Mouse (Mus musculus): ENCODE measurements at regions not wholly inside any gene's neighbourhood (a gene's known extent, or its start where the extent isn't known, plus 50 kb on each side); places are given as distances from the start of the nearest gene placed in this dataset.
A peak's percentile ranks its signal among the peaks of the same experiment; 100 is the strongest.

DNA sequence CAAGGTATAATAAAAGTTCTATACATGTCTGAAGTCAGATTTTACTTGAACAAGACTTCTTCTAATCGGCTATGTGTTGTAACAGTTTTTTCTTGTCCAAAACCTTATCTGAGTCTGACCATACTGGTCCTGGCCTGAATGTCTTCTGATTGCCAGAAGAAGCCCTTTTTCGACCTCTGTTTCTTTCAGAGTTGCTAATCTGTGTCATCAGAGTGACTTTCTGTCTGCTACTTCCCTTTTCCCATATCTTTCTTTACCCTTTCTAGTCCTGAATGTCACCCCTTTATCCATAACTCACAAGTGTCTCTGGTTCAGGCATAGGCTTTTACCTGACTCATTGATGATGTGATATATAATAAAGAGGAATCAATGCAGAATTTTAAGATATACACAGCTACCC, 936.5 kb upstream of the Nova1 start:
- no peak for DNase-seq

DNA sequence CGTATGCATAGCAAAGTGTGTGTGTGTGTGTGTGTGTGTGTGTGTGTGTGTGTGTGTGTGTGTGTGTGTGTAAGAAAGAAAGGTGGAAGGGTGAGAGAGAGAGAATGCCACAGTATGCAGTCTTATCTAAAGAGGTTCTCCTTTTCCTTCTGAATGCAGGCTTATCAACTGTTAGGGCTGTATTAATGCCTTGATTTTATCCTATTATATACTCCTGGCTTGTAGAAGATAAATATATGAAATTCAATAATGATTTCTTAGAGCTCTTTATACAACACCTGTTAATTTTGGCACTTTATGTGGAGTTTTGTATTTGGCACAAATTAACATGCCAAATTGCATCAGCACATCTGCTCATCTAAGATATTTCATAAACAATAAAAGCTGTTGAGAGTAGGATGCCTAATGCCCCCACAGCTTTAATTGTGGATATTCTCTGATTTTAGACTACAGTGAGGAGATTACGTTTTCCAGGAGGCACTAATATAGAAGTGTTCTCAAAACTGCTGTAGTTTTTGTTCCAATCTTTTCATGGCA, 923.1 kb upstream of the Nova1 start:
- peak; percentile 29 for DNase-seq

DNA sequence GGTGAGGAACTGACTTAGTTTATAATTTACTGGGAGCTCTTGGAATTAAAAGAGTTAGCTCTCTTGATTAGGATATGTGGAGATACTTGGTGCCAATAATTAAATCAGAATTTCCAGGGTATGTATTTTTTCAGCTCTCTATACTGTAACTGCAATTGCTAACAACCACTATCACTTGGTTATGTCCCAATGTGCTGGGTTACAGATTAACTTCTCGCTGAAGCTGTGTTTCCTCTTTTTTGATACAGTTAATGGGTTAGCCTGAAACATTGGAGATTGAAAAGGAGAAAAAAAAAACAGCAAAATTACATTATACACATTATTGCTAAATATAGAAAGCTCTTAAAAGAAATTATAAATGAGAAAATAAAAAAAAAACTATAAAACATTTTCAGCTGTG, 881.5 kb upstream of the Nova1 start:
- no peak for DNase-seq

DNA sequence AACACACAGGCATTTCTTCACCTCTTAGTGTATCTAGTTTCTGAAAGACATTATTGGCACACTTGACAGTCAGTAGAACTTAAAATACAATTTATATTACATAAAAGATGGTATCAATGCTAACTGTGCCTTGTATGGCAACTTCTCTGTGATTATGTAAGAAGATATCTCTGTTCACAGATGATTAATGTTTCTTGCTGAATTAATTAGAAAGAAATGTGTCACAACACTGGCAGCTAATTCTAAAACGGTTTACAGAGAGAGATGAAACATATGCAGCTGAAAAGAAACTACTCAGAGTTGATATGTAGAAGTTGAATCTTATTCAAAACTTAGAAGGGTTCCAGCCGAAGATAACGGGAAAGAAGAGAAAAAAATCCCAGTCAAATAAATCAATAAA, 851.7 kb upstream of the Nova1 start:
- no peak for DNase-seq
